Mouse (Mus musculus) mouse embryonic stem cell (cell line): ENCODE data around the gene Apon.
"Not testable (repeated sequence)": the region's sequence is repeated elsewhere in the genome, so short reads cannot be mapped to it uniquely, and the experiment has no call there.

Experiments
- in situ Hi-C, 2 experiments: fragments of 300-500 bp; cut with MboI; formaldehyde crosslinking; loops; 1 replicate in 1 of 2; 3 replicates in 1 of 2; pipeline ENCODE4 v1.14.3; 2019 to 2020; ENCODE audit warnings: low sequenced_read_pairs in 2 of 2, low pct_unique_long_range_greater_than_20kb in 1 of 2, mixed read lengths in 1 of 2; ENCODE audit not compliant: unreplicated experiment in 1 of 2

The Apon gene

GRCm38 (mm10) chr10:128269206-128269910 lies 15.5 kb downstream of the Apon start:
- in situ Hi-C loops: no loop called here

GRCm38 (mm10) chr10:128270287-128270841 lies 16.5 kb downstream of the Apon start, which contains the start of gene Stat2:
TSS of gene Stat2 (plus strand) at chr10:128270559.
- in situ Hi-C loops: no loop called here

GRCm38 (mm10) chr10:128270866-128271265 lies 17.0 kb downstream of the Apon start:
- in situ Hi-C loops: no loop called here

- in situ Hi-C loops: no loop called here
These were observed 18.0 kb downstream of the Apon start for GRCm38 (mm10) chr10:128271883-128272282.

- in situ Hi-C loops: not testable (repeated sequence)
These were observed 19.0 kb downstream of the Apon start for GRCm38 (mm10) chr10:128272819-128273439.

GRCm38 (mm10) chr10:128275374-128275773 lies 21.5 kb downstream of the Apon start:
- in situ Hi-C loops: not testable (repeated sequence)

GRCm38 (mm10) chr10:128278158-128278557 lies 24.3 kb downstream of the Apon start:
- in situ Hi-C loops: no loop called here

- in situ Hi-C loops: no loop called here
These were observed 27.0 kb downstream of the Apon start for GRCm38 (mm10) chr10:128280943-128281342.

- in situ Hi-C loops: no loop called here
These were observed 27.8 kb downstream of the Apon start for GRCm38 (mm10) chr10:128281682-128282081.

GRCm38 (mm10) chr10:128282886-128283450 lies 29.1 kb downstream of the Apon start:
- in situ Hi-C loops: no loop called here

GRCm38 (mm10) chr10:128283604-128284579 lies 30.0 kb downstream of the Apon start:
- in situ Hi-C loops: no loop called here

- in situ Hi-C loops: not testable (repeated sequence)
These were observed 36.7 kb downstream of the Apon start for GRCm38 (mm10) chr10:128290594-128290993.

- in situ Hi-C loops: no loop called here
These were observed 42.6 kb downstream of the Apon start for GRCm38 (mm10) chr10:128296370-128297090.

GRCm38 (mm10) chr10:128297221-128297620 lies 43.3 kb downstream of the Apon start:
- in situ Hi-C loops: no loop called here

- in situ Hi-C loops: no loop called here
These were observed 43.7 kb downstream of the Apon start for GRCm38 (mm10) chr10:128297622-128298021.

- in situ Hi-C loops: no loop called here
These were observed 44.3 kb downstream of the Apon start for GRCm38 (mm10) chr10:128298243-128298642.

GRCm38 (mm10) chr10:128298702-128299171 lies 44.8 kb downstream of the Apon start, which contains the start of gene Il23a:
TSS of gene Il23a (minus strand) at chr10:128298752.
- in situ Hi-C loops: no loop called here

- in situ Hi-C loops: no loop called here
These were observed 48.5 kb downstream of the Apon start for GRCm38 (mm10) chr10:128302357-128302756.
